Mouse (Mus musculus): ENCODE results near the gene Dhps.

Dhps gene

DNA sequence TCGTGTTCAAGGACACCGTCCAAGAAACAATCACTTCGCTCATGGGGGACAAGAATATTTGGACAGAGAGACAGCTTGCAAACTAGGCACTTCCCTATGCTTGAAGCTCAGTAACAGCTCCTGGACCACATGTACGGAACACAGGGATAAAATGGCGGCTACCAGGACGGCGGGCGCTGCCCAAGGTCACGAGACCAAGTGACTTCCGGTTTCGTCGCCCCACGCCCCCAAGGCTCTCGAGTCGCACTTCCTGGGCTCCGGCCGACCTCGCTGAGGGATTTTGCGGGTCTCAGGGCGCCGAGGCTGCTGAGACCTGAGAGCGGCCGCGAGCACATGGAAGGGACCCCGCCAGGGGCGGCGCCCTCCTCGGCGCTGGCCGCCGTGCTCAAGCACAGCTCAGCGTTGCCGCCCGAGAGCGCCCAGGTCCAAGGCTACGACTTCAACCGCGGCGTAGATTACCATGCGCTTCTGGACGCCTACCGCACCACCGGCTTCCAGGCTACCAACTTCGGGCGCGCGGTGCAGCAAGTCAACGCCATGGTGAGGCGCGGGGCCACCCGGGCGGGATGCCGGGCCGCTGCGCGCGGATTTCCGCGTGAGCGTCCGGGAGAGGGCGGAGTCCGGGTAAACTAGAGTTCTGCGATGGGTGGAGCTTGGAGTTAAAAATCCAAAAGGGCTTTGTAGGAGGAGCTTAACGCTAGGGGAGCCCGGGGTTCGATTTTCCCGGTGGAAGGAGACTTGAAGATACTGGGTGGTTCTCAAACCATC lies at the start of gene Dhps:
TSS of gene Dhps (plus strand) at position 244 of the 768 bp plus-strand sequence.
- no peak for DNase-seq (ENCODE audit: extremely low spot score, low read depth, low spot score)

DNA sequence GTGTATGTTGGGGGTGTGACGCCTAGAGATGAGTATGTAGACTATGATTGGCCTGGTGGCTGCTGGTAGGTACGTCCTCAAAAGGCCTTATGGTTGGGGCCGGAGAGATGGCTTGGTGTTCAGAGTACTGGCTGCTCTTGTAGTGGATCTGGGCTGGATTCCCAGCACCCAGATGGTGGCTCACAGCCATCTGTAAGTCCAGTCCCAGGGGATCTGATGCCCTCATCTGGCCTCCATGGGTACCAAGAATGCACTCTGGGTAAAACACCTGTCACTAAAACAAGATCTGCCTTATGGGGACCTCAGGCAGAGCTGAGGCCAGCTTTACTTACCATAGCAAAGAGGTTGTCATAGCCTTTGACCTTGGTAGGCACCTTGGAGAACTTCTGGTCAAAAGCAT lies 47.7 kb upstream of the Dhps start:
- no peak for DNase-seq (ENCODE audit: extremely low spot score, low read depth, low spot score)

DNA sequence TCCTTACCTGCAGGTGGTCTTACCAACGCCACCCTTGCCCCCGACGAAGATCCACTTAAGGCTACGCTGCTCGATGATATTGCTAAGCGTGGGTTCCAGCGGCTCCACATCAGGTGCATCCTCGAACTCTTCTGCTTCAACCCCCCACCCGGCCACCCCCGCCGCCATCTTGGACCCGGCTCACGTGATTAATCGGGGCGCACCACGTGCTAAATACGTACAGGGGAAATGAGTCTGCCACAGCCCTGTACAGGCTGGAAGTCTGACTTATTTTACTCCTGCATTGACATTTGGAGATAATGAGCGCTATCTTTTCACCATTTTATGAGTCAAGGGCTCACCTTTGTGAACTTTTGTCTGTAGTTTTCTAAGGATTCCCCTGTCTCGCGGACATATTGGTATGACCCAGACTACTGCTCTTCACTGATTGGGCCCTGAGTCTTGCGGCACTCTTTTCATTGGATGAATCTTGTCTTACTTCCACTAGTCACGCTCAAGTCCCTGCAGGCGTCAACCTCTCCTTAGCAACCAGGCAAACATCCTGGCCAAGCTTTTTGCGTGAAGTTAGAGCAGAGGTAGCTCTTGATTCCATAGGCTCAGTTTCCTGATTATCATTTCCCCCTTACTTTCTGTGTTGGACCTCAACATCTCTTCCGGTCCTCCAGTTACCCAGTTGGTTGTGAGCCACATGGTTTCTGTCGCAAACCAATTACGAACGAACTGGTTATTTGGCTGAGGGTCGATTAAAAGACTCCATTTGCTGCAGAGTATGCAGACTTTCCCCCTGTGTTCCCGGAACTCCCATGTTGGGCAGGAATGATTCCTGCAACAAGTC lies 46.2 kb upstream of the Dhps start, which contains the start of gene Asna1:
TSS of gene Asna1 (minus strand) at position 184 of the 835 bp plus-strand sequence.
- peak; percentile 98 for DNase-seq (ENCODE audit: extremely low spot score, low read depth, low spot score)

DNA sequence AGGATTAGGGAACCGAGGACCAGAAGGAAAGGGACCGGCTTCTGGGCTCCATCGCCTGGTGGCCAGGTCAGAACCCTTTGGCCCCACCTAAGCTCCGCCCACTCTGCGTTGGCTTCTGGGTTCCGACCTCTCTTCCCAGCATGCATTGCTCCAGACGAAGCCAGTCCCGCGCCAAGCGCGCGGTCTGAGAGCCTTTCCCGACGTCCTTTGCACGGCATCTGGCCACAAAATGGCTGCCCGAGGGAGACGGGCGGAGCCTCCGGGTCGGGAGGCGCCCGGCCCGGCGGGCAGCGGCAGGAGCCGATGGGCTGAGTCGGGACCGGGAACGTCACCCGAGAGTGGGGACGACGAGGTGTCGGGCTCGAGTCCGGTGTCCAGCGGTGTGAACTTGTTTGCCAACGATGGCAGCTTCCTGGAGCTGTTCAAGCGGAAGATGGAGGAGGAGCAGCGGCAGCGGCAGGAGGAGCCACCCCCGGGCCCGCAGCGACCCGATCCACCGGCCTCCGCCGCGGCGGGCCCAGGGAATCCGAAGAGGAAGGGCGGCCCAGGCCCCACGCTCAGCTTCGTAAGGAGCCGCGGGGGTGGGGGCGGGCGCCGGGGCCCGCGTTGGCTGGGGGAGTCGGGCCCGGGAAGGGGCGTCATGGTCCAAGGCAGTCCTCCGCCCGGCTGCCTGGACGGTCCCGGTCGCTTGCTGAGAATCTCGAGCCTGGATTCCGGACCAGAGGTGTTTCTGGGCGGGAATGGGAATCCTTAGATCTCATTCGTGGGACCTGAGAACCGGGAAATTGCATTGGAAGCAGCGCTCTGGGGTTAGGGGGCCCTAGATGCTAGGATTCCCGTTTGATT lies 44.7 kb upstream of the Dhps start, which contains the start of gene Trir:
TSS of gene Trir (plus strand) at position 154 of the 846 bp plus-strand sequence.
- peak; percentile 95 for DNase-seq (ENCODE audit: extremely low spot score, low read depth, low spot score)

DNA sequence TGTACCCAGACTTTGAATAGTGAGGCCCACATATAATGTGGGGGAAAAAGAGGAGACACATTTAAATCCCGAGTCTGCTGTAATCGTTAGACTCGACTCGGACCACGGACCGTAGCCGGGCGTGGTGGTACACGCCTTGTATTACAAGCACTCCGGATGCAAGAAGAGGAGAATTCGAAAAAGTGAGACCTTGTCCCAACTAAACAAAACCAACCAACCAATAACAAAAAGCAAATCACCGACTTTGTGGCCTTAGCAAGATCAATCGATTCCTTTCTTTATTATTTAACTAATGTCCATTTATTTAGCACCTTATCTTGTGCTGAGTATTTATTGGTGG lies 44.1 kb upstream of the Dhps start:
- DNase-seq (ENCODE audit: extremely low spot score, low read depth, low spot score): no peak

DNA sequence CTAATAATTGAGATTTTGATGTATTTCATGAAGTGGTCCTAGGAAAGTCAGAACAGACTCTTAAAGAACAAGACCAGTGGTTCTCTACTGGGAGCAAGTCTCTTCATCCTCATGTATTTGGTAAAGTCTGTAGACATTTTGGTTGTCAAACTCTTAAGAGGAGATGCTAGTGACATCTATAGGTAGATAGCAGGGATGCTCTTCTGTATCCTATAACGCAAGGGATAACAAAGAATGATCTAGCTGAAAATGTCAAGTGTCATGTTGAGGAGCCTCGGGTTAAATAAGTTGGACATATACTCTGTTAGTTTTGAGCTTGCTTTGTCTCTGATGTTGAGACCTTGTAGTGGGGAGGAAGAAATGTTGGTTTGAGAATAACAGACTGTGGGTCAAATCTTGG lies 43.6 kb upstream of the Dhps start:
- no peak for DNase-seq (ENCODE audit: extremely low spot score, low read depth, low spot score)

DNA sequence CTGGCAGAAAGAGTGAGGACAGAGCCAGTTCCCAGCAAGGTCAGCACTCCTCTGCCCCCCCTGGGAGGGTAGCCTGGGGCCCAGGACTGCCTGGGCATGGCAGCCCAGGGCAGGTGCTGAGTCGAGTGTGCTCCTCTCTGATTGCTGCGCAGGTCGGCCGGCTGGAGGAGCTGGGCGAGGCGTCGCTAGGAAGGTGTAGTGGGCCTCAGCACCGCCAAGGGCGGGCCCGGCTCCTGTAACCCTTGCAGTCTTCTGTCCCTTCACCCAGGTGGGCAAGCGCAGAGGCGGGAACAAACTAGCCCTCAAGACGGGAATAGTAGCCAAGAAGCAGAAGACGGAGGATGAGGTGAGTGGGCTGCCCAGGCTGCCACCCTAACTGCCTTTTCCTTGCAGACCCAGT lies 42.3 kb upstream of the Dhps start:
- DNase-seq (ENCODE audit: extremely low spot score, low read depth, low spot score): no peak

DNA sequence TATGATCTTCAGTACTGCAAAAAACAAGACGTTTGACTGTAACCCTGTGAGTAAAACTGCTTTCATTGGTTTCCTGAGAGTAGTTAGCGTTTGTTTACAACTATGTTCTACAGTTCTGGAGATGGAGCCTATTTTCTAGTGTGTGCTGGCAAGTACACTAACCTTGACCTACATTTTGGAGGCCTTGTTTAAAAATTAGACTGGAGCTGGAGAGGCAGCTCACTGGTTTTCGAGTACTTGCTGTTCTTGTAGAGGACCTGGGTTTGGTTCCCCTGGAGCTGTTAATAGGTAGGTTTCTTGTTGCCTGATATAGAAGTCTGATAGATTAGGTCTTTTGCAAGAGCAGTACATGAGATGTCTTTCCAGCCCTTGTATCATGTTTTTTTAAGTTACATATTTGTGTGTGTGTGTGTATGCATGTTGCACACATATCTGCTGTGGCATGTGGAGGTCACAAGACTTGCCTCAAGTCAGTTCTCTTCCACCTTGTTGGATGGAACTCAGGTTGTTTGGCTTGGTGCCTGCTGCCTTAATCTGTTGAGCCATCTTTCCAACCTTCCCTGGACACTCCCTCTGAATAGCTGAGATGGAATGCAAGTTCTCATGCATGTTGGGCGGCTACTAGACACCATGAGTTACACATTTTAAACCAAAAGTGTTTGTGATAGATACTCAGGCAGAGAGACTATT lies 38.8 kb upstream of the Dhps start:
- no peak for DNase-seq (ENCODE audit: extremely low spot score, low read depth, low spot score)

DNA sequence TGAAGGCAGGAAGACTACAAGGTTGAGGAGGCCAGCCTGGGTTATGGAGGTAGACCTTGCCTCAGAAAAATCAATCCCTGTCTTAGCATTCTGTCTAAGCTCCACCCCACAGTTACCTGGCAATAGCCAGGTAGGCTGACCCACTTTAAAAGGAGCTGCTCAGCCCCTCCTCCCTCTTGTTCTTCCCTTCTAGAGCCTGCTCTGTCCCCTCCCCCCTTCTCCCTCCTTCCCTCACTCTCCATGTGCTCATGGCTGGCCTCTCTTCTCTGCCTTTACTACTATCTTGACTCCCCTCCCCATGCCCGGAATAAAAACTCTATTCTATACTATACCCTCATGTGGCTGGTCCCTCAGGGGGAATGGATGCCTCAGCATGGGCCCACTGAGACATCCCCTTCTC lies 37.7 kb upstream of the Dhps start:
- DNase-seq (ENCODE audit: extremely low spot score, low read depth, low spot score): no peak

DNA sequence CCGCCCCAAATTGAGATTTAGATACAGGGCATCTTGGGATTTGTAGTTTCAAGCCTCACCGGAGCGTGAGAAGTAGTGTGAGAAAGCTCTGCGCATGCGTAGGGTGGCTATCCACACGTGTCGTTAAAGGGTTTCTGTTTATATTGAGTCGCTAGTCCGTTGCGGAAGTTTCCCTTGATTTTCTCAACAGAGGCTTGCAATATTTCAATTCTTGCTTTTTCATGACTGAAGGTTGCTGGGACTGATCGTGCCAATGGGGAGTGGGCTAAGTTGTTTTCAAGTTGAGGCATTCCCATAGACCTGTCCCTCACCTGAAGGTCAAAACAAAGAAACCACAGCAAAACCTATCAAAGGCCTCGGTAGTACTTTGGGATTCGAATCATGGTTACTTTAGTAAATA lies 36.8 kb upstream of the Dhps start:
- DNase-seq (ENCODE audit: extremely low spot score, low read depth, low spot score): no peak

DNA sequence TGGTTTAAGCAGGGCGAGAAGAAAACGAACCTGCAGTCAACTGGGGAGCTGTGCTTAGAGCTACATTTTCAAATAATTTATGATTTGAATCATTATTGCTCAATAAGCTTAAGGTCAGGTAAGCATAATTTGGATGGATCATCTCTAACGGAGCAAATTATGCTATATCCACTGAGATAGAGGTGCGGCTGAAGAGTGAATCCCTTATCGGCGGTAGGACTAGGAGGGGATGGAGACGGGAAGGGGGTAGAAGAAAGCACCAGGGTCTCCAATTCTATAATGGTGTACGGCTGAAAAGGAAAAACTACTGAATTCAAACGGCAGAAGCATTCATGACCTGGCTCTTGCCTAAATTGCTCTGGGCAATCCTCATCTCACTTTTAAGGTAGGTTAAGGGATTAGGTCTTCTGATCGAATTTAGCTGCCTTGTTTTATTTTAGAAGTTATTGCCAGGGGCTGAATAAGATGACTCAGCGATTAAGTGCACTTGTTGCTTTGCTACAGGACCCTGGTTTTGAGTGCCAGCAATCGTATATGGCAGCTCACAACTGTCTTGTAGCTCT lies 36.3 kb upstream of the Dhps start:
- DNase-seq (ENCODE audit: extremely low spot score, low read depth, low spot score): no peak

DNA sequence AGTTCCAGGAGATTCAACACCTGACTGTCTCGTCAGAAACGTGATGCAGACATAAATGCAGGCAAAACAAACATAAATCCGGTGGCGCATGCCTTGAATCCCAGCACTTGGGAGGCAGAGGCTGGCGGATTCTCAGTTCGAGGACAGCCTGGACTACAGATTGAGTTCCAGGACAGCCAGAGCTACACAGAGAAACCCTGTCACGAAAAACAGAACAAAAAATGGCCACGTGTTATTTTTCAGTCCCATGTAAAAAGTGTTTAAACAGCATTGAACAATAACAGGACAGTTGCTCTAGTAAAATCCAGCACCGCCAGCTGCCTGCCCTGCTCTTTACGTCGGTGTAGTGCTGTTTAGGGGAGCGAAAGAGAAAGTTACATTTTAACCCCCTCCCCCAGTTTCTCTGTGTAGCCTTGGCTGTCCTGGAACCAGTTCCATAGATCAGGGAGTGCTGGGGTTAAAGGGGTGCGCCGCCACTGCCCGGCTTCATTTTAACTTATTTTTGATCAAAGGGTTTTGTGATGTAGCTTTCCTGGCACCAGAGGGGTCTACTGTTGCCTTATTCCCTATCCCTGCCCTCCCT lies 35.7 kb upstream of the Dhps start:
- DNase-seq (ENCODE audit: extremely low spot score, low read depth, low spot score): no peak

DNA sequence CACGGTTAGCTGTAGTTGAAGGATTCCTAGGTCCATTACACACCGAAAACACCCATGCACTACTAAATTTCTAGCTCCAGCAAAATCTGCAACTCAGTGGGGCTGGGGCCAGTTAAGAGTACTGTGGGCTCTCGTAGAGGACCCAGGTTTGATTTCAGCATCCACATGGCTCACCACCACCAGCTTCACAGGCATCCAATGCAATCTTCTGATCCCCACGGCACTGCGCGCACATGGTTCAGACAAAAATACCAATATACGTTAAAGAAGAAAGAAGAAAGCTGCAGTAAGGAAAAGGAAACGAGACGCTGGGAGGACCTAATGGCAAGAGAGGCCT lies 35.2 kb upstream of the Dhps start:
- no peak for DNase-seq (ENCODE audit: extremely low spot score, low read depth, low spot score)

DNA sequence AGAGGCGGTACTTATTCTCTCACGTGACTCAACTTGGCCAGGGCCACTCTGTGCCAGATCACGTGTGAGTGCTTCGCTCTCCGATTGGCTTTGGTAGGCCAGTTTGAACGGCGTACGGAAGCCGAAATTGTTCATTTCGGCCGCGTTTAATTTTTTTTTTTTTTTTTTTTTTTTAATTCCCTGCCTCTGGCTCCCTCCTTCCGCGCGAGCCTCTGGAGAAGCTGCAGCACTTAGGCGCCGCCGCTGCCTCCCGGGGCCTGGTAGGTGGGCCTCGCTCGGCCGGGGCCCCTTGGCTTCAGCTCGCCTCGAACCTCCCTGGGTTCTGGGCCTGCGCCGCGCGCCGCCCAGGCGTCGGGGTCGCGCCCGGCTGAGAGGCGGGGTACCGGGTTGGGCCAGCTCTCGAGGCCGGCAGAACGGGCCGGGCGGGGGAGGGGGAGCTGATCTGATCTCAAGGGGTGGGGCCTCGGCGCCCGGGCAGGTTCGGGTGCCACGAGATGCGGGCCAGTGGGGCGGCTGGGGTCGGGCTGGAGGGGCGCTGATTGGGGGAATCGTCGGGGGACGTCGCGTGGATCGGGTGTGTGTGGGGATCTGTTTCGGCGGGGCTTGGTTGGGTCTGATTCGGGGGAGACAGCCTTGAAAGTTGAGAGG lies 34.7 kb upstream of the Dhps start, which contains the start of gene Tnpo2:
TSS of gene Tnpo2 (plus strand) at position 198 of the 648 bp plus-strand sequence.
- DNase-seq (ENCODE audit: extremely low spot score, low read depth, low spot score): peak; percentile 89

DNA sequence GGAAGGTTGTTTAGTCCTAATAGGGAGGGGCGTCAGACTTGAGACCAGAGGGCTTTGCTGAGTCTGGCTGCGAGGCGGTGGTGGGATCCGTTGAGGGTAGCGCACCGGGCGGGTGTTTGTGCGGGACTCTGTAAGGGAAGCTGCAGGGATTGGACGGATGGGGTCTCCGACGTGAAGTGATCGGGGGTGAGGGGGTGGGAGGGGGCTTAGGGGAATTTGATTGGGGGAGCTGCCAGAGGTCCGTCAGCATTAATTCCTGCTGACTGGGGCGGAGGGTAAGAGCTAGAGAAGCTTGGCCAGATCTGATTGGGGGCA lies 34.2 kb upstream of the Dhps start:
- no peak for DNase-seq (ENCODE audit: extremely low spot score, low read depth, low spot score)

DNA sequence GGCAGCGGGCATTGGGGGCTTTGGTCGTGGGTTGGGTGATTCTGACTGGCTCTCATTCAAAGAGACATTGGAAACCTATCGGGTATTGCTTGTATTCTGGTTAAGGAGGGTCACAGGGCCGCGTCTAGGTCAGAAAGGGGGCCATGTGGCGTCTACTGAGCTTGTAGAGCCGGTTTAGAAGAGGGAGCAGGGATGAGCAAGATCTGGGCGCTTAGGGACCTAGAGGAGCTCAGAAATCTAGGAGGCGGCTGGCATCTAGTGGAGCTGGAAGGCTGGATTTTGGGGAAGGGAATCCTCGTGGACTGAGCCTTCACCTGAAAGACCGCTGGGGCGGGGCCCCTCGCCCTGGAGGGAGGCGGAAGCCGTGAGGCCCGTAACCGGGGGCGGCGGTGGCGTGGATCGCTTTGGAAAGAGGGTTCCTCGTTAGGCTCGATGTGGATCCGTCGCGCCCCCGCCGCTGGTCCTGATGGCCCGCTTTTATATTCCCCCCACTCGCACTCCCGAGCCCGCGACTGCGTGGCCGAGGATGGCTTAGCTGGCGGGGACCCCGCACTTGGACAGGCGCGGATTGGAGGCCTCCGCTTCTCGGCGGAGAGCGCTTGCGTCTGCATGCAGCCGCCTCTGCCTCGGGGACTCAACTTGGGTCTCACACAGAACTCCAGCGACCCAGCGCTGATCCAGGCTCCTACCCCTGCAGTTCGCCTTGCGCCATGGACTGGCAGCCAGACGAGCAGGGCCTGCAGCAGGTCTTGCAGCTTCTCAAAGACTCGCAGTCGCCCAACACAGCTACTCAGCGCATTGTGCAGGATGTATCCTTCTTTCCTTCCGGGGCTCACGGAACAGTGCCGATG lies 33.7 kb upstream of the Dhps start:
- no peak for DNase-seq (ENCODE audit: extremely low spot score, low read depth, low spot score)

DNA sequence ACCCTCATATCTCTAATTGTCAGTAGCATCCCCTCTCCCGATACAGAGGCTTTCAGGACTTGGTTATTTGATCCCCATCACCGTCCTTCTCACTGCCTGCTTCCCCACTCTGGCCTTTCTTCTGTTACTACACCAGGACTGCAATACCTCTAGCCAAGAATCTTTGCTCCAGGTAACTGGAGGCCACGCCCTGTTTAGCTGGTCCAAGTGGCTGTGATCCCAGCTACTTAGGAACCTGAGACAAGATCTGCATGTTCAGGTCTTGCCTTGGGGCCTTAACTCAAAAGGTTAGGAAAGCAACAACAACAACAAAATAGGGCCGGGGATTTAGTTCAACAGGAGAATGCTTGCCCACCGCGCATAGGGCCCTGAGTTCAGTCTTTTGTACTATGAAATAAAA lies 27.9 kb upstream of the Dhps start:
- DNase-seq (ENCODE audit: extremely low spot score, low read depth, low spot score): no peak

DNA sequence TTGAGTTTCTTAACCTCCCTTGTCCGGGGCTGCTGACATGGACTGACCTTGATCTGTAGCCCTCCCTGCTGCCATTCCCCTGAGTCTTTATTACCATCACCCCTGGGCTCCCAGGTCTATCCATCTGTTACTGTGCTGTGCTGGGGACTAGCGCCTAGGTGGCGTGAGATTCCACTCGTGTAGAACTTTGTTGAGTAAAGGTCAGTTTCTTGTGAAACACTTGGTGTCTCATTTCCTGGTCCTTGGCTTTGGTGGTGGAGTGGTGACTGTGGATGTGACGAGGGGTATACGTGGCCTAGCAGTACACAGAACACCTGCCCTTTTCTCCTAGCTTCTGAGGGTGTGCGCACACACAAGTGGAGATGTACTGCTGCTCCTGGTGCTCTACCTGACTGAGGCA lies 14.2 kb upstream of the Dhps start:
- no peak for DNase-seq (ENCODE audit: extremely low spot score, low read depth, low spot score)
